Mouse (Mus musculus) spleen, postnatal 14 days (tissue): Measurements from ENCODE around the gene Pnn.
"Not testable (repeated sequence)": the region's sequence is repeated elsewhere in the genome, so short reads cannot be mapped to it uniquely, and the experiment has no call there.

Source experiments
- DNase-seq, 2 experiments: peaks; one replicate each; pipeline ENCODE4 v3.0.0; 2021 to 2022; ENCODE audit warnings: low spot score in 2 of 2

Gene Pnn

DNA sequence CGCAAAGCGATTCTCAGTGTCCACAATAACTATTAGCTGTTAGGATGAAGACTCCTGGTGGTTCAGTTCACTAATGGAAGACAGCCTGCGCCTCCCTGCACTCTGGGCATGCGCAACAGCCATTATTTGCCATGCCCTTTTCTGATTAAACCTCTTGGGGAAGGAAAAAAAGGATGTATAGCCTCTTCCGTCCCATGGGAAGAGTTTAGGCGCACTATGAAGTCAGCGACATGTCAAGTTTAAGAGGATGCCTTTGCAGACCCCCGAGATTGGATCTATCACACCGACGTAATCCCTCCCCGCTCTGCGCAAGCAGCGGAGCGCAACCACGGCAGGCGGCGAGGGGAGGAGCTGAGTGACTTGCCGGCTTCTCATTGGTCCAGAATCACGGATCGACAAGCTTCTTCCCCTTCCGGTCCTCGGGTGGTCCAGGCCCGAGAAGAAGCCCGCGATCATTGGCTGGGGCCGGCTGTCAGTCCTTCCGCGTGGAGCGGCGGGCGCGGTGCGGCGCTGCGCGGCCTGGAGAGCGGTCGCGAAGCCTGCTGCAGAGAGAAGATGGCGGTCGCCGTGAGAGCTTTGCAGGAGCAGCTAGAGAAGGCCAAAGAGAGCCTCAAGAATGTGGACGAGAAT, at the start of gene Pnn:
Gene Pnn (plus strand): TSS at position 437 of the 630 bp plus-strand sequence.
- peak; percentile 93 to 94 for DNase-seq

DNA sequence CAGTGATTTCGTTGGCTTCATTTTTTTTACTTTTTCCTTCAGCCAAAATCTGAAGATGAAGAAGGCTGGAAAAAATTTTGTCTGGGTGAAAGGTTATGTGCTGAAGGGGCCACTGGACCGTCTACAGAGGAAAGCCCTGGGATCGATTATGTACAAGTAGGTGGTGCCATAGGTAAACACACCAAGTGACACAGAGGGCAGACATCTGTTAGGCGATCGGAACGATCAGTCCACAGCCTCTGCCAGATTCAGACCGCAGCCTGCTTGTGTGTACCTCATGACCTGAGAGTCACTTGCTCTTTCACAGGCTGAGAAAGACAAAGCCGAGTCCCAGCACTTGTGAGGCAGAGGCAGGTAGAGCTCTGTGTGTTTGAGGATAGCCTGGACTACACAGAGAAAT, 48.7 kb upstream of the Pnn start:
- DNase-seq: no peak

DNA sequence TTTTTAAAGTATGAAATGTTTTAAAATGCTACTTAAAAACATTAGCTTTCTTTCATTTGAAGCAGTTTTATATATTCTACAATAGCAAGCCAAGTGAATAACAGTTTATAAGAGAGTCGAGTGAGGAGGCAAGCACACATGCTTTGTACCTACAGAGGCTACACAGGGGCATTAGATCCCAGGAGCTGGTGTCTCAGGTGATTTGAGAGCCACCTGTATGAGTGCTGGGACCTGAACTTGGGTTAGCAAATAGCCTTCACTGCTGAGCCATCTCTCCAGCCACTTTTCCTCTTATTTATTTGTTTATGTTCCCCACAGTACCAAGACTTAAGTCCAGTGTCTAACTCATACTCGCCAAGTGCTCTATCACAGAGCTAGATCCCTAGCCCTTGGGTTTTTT, 46.8 kb upstream of the Pnn start:
- DNase-seq: no peak

DNA sequence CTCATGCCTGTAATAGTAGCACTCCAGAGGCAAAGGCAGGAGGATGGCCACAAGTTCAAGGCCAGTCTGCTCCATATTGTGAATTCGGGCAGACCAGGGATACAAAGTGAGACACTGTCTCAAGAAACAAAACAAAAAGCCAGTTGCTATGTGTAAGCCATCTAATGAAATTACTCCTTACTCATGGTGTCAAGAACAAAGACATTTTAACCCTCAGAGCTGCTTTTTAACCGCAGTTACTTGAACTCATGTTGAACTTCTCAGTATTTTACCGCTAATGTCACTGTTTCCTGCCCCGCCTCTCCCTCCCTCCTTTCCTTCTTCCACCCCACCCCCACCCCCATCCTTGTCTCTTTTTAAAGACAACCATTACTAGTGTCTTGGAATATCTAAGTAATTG, 45.4 kb upstream of the Pnn start:
- no peak for DNase-seq

DNA sequence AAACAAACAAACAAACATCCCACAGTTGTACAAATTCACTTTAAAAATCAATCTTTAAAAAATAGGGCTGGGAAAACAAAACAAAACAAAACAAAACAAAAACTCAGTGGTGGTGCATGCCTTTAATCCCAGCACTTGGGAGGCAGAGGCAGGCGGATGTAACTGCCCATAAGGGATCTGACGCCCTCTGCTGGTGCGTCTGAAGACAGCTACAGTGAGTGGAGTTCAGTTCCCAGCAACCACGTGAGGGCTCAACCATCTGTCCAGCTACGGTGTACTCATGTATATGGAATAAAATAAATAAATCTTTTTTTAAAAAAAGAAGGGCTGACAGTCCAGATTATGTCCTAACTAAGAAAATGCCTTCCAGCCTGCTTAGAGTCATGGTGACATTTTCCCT, 34.6 kb upstream of the Pnn start:
- no peak for DNase-seq

DNA sequence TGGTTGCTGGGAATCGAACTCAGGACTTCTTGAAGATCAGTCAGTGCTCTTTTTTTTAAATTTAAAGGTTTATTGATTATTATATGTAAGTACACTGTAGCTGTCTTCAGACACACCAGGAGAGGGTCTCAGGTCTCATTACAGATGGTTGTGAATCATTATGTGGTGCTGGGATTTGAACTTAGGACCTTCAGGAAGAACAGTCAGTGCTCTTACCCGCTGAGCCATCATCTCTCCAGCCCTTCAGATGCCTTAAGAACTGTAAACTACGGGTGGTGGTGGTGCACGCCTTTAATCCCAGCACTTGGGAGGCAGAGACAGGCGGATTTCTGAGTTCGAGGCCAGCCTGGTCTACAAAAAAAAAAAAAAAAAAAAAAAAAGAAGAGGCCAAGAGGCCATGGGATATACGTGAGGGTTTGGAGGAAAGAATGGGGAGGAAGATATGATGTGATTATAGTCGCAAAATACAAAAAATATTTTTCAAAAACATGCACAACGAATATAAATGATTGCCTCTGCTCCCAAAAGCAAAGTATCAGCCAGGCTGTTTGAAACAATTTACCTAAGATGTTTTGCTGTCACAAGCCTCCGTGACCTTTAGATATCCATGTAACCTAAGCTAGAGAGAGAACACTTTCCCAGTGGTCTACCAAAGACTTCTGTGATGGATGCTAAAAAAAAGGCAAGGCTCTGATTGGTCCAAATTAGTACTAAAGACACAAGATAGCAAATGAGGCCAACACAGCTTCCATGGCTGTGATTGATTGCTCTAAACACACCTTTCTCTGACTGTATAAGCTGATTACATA, 27.3 kb upstream of the Pnn start:
- DNase-seq: no peak

DNA sequence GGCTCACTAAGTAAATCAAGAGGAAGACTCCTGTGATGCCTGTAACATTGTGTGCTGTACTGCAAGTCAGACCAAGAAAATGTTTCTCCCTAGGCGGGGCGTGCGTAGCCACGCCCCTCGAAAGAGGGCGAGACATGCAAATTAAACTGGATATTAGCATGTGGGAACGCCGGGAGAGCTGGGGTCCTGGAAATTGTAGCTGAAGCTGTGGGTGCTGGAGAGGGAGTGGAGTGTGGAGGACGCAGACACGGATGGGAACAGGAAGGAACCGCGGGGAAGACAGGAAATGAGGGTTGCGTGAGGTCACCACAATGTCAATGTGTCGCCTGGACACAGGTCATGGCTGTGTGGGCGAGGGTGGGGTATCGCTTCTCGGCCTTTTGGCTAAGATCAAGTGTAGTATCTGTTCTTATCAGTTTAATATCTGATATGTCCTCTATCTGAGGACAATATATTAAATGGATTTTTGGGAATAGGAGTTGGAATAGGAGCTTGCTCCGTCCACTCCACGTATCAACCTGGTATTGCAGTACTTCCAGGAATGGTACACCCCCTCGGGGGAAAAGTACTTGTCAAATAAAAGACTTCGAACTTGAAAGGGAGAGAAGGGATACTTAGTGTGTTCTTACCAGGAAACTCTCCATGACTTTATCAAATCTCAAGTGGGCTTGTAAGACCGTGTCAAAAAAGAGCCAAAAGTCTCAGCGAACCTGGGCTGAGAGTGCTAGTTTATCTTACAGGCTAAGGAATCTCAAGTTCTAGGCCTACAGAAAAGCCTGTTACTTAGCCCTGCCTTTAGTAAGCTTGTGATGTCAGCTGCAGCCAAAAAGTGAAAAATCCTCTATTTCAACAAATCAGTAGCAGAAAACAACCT, 26.5 kb upstream of the Pnn start:
- peak in 1 of 2 experiments; percentile 29 for DNase-seq

DNA sequence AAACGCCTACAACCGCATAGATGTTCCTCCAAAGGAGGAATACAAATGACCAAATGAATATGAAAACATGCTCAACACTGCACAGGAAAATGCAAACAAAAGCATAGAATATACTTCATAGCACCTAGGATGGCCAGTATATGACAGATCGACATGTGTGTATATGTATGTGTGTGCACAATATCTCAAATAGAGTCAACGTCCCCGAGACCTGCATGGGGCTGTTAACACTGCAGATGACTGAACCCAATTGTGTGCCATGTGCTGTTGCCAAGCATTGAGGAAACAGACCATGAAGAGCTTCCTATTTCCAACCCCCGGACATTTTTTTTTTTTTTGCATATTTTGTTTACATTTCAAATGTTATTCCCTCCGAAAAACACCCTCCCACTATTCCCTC, 25.8 kb upstream of the Pnn start:
- DNase-seq: no peak

DNA sequence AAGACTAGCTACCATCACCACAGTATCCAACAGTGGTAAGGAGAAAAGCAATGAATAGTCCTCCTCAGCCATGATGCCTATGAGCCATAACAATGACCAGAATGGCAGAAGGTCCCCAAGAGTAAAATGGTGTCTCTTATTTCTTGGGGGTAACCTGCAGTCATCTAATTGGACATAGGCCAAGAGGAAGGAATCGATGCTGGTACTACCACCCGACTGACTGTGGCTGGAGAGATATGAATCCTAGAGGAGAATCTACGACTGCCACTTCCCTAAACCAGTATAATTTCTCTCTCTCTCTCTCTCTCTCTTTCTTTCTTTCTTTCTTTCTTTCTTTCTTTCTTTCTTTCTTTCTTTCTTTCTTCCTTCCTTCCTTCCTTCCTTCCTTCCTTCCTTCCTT, 14.2 kb upstream of the Pnn start:
- DNase-seq: no peak

DNA sequence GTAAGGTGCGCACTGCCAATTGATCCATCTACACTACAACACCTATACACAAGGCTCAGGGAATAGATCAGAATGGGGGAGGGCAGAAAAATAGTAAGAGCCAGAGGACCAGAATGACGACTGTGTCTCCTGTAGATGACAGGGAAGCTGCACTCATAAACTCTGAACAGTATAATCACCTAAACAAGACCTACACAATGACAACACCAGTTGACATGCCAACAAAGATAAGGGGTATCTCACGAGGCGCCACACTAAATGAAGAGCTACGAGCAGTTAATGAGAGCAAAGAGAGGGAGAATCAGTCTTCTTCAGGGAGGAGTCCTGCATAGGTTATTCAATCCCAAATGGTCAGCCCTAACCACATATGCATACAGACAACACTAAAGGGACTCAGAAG, 13.5 kb upstream of the Pnn start:
- DNase-seq: no peak

DNA sequence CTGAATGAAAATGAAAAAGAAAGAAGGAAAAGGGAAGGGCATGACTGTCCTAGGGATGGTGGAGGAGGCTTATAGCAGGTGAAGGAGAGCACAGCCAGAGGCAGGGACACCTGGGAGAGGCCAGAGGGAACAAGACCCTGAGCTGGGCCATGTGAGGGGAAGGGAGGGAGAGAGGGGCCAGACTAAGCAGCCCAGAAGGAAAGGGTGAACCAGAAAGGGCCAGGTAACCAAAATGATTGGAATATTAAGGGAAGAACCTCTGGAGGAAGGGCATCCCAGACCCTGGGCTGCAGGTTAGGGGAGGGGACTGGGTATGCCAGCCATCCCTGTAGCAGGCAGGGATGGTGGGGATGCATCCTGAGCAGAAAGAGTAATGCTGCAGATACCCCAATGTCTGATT, 12.7 kb upstream of the Pnn start:
- DNase-seq: no peak

DNA sequence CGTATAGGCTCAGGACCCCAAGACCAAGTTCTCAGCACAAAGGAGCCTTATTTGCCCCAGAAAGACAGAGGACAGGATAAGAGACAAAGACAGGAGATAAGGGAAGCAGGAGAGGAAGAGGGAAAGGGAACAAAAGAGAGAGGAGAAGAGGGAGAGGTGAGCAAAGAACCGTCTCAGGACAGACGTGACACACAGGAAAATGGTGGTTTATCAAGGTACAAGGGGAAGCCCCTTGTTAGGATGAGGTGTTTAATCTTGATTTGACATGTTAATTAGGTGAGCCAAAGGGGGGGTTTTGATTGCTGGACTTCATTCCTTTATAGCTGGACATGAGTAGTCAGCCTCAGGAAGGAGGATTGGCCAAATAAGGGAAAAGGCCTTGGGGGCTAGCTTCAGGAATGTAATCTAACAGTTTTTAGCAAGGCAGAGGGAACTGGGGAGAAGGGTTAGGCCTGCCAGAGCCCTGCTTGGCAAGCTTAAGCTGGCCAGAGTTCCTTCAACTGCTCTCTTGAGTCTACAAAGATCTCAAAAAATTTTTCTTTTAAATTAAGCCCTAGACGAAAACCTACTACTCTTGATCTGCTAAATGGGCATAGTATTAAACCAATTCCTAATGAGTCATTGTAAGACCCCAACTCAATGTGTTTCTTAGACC, 11.4 kb upstream of the Pnn start:
- DNase-seq: no peak

DNA sequence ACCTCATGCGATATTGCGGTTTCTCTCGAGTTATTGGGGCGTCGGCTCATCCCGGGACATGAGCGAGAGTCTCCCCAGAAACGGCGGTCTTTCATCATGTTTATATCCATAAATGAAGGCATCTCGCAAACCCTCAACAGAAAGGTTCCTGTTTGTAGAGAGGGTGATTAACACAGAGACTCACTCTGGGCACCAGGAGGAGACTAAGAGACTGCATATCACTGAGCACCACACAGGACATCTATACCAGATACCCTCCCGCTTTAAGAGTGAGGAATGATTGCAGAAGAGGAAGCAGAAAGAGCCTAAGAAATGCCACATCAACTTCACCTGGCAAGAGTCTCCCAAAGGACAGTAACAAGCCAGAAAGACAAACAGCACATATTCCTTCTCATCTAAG, 10.5 kb upstream of the Pnn start:
- no peak for DNase-seq

DNA sequence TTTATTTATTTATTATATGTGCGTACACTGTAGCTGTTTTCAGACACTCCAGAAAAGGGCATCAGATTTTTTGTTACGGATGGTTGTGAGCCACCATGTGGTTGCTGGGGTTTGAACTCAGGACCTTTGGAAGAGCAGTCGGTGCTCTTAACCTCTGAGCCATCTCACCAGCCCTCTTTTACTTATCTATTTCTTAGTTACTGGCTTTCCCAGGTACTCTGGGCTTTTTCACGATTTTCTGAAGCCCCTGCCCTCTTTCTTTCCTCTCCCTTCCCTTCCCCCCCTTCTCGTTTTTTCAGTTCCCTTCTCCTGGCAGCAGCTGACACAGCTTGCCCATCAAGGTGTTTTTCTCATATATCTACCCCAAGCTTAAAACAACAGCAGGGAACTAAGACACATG, 8.4 kb upstream of the Pnn start:
- not testable (repeated sequence) for DNase-seq

DNA sequence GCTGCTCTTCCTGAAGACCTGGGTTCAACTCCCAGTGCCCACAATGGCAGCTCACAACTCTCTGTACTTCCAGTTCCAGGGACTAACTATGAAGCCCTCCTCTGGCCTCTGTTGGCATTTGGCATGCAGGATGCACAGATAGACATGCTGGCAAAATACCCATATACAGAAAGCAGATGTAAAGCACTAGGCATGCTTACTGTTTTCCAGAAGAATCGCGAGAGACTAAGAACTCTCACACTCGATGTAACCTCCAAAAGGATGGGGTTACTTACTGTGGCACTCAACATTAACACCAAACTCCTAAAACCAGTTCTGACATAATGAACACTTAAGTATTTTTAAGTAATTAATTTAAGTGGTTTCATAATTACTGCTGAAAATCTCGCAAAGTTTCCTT, 6.4 kb upstream of the Pnn start:
- DNase-seq: no peak

DNA sequence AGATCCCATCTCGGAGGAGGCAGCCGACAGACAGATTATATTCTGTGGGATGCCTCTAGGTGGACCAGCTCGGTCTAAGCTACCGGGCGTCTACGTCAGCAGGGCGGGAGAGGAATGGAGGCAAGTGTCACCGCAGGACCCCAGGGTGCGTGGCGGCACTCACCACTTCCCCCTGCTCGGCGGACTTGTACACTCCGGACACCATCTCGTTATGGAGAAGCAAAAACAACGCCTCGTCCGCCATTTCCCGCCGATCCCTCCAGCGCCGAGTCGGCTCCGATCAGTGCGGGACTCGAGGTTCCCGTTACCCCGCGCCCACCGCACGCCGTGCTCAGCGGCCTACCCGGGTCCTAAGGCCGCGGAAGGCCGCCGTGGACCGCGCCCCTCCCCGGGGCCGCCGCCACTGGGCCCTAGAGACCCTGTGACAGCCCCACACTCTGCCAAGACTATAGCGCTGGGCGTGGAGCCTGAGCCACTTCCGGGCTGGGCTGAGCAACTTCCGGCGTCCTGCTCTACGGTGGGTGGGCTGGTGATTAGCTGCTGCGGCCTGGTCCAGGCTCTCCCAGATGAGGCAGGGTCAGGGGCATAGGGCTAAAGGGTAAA, 5.6 kb upstream of the Pnn start, which contains the start of gene Trappc6b:
Gene Trappc6b (minus strand): TSS at position 480 of the 603 bp plus-strand sequence.
- DNase-seq: peak; percentile 49 to 71

DNA sequence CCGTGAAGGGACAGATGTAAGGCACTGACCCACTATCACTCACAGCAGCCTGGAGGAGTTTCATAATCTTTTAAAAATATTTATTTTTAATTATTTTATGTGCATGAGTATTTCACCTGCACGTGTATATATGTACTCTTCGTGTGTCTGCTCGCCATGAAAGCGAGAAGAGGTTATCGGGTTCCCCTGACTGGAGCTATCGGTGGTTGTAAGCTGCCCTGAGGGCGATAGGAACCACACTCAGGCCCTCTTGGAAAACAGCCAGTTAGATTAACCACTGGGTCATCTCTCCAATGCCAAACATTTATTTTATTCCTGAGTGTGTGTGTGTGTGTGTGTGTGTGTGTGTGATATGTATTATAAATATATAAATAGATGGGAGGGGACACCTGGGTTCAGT, 1.8 kb upstream of the Pnn start:
- no peak for DNase-seq

DNA sequence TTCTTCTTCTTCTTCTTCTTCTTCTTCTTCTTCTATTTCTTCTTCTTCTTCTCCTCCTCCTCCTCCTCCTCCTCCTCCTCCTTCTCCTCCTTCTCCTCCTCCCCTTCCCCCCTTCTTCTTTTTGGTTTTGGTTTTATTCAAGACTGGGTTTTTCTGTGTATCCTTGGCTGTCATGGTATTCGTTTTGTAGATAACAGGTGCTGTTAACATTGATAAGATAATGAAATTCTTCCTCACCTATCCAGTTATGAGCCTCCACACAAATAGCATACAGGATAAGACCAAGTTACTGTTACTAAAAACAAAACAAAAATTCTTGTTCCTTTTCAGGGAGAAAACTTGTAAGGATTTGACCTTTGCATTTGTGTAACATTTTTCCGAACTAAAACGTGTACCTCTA, 908 bp upstream of the Pnn start:
- no peak for DNase-seq

DNA sequence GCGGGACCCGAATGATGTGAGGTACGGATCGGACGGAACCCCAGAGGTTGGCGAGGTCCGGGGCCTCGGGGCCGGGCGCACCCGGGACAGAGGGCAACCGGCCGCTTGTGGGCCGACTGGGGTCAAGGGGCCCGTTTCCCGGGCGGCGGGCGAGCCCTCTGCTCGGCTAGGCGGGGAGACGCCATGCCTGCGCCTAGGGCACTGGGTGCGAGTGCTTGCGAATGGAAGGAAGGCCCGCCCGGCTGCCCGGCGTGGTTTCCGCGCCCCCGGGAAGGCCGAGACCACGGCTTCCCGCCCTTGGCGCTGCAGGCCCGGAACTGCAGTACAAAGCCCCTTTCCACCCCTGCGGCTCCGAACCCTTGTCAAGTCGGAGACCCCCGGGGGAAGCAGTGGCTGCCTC, 411 bp downstream of the Pnn start:
- DNase-seq: peak in 1 of 2 experiments; percentile 27

DNA sequence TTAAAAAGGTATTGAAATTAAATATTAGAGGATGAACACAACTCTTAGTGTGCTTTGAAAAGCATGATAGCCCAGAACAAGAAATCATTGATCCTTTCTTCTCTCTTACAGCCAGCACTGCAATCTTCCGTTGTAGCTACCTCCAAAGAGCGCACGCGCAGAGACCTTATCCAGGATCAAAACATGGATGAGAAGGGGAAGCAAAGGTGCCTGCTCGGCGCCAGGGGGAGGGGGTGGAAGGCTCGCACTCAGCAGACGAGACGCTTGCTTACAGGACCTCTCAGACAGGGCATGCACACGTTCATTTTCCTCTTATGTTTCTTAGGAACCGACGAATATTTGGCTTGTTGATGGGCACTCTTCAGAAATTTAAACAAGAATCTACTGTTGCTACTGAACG, 2.1 kb downstream of the Pnn start:
- DNase-seq: no peak

DNA sequence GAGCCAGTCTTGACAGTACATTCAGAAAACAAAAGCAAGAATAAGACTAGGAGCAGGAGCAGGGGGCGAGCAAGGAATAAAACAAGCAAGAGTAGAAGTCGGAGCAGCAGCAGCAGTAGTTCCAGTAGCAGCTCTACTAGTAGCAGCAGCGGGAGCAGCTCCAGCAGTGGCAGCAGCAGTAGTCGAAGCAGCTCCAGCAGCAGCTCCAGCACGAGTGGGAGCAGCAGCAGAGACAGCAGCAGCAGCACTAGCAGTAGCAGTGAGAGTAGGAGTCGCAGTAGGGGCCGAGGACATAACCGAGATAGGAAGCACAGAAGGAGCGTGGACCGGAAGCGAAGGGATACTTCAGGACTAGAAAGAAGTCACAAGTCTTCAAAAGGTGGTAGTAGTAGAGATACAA, 5.6 kb downstream of the Pnn start:
- no peak for DNase-seq

DNA sequence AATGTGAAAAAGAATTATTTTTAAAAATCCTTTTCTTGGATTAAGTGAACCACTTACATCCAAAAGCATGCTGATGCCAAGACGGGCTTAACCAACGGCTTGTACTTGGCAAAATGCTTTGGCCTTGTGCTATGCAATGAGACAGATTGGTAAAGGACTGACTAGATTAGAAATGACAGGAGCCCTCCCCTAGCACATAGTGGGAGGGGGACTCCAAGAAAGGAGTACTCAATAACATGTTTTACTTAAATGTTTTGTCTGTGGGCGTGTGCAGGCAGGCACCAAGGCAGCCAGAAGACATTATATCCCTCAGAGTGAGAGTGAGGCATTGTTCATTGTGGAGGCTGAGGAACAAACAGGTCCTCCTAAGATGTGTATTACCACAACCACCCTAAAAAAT, 7.4 kb downstream of the Pnn start:
- DNase-seq: no peak
